Mouse (Mus musculus) urinary bladder, postnatal 14 days (tissue): ENCODE data around the gene Klf1.

Experiments
- DNase-seq: peaks from one replicate; pipeline ENCODE4 v3.0.0; 2021; ENCODE audit warnings: low spot score

The Klf1 gene

DNA sequence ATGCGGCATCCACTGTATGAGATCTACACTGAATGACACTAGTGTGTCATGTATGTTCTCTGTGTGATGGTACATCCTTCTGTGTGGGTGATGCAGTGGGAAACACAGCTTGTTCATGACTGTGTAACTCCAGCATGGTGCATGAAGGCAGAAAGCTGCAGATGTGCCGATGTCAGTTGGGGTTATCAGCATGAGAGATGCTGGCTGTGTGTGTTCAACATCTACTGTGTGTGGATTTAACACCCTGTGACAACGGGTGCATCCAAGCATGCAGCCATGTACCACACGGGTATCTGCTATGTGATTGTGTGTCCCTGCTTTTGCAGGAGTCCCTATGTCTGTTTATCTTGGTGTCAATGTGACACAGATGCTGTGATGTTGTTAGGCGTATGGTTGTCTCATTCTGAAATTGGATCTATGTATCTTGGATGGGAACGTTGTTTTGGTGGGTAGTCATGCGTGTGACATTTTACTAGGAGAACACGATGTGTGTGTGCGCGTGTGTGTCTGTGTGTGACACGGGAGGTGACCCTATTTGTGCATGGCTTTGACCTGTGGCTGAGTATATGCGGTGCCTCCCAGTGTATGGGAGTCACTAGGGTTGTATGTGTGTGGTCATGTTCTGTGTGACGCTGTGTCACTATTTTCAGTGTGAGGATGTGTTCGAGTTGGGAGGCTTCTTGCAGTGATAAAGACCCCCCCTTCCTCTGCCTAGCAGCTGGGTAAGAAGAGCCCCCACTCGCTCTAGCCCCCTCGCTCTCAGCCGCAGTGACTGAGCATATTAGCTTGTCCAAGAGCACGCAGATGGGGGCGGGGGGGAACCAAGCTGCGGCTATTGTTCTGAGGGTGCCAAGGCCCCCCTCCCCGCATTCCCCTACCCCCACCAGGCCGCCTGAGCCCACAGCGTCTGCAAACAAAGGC lies 34.6 kb downstream of the Klf1 start:
- no peak for DNase-seq

DNA sequence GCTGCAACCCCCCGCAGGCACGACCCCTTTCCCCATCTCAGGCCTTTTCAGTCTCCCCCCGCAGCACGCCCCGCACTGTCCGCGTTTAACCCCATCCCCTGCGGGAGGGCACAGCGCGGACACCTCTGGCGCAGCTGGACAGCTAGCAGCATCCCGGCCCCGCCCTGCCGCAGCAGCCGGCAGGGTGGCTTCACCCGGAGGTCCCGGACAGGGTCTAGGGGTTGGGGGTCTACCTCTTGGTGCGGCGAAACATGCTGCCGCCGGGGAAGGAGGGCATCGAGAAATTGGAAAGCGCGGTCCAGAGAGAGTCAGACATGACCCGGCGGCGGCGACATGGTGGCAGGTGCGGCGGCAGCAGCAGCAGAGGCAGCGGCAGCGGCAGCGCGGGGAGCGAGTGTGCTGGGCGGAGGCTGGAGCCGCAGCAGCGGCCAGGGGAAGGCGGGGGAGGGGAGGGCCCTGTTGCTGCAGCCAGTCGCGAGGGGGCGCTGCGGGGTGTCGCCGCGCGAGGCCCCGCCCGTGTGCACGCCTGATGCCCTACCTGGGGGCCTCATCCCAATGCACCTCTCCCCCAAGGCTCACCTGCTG lies 35.3 kb downstream of the Klf1 start, which contains the start of gene Mast1:
Mast1 (minus strand) TSS at position 398 of the 585 bp plus-strand sequence.
- DNase-seq: peak; percentile 49

DNA sequence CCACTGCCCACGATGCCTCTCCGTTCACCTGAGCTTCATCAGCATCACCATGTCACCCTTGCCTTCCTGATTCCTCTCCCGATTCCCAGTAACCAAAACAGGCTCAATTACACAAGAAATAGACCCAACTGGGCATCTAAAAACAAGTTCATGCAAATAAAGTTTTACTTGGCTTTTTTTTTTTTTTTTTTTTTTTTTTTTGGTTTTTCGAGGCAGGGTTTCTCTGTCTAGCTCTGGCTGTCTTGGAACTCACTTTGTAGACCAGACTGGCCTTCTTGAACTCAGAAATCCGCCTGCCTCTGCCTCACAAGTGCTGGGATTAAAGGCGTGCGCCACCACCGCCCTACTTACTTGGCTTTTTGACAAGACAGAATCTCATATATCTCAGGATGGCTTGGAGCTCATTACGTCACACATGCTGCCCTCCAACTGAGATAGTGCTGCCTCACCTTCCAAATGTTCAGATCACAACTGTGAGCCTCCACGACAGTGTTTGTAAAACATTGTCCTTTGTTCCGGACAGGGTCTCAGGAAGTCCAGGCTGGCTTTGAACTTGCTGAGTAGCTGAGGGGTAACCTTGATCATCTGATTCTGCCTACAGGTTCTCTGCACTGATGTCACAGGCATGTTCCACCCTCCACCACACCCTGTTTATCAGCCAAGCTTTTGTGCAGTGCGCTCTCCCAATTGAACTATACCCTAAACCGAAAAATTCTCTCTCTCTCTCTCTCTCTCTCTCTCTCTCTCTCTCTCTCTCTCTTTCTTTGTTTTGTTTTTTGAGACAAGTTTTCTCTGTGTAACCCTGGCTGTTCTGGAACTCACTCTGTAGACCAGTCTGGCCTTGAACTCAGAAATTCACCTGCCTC lies 36.1 kb downstream of the Klf1 start:
- DNase-seq: no peak

DNA sequence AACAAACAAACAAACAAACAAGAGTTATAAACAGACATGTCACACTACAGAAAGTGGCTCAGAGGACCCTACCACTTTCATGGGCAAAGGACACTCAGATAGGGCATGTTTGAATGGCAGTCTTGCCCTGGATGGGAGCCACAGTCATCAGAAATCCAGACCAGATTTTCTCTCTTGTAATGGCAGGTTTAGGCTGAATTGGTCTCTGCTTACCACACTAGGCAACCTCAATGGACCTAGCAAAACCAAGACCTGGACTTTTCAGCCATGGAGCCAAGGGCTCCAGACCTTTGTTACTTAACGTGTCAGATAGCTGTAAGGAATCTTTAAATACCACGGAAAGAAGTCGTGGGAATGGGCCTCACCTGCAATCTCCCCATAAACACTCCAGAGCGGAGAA lies 42.0 kb downstream of the Klf1 start:
- no peak for DNase-seq

DNA sequence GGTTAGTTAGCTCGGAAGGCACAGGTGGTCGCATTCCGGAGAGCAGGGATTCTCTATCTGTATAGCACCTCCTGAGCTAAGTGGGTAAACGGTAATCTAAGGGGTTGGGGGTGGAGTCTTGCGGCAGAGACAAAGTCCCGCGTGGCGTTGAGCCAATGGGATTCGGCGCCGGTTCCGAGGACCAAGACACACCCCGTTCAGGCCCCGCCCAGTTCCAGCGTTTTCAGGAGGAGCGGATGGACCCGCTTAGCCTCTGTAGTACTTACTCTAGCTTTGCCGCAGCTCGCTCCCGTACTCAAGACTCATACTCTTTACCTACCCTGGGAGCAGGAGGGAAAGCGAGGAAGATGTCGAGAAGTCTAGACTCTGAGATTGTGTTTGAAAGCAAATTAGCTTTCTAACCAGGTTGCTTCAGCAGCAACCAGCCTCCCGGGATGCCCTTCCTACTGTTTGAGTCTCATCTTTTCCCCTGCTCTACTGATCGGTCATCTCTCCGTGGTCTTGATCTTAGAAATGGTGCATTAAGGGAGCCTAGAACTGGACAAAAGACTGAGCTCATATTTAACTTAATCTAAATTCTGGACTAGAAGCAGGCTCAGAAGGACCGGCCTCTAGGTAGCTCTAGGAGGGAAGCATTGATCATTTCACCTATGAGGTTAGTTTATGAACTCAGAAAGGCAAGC lies 42.9 kb downstream of the Klf1 start:
- DNase-seq: no peak

DNA sequence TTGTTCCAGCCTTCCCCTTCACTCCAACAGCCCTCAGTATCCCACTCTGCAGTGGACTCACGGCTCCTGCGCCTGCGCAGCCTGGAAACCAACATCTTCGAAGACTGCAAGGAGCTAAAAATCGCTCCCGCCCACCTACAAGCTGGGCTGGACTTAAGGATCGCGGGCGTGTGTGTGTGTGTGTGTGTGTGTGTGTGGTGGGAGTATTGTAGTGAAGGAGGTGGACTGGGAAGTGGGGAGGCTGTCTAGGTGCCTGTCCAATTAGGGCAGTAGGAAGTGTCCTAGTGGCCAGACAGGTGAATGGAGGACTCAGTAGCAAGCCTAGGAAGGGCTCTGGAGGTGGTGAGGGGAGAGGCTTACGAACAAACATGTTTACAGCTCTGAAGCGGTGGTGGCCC lies 43.5 kb downstream of the Klf1 start:
- no peak for DNase-seq

DNA sequence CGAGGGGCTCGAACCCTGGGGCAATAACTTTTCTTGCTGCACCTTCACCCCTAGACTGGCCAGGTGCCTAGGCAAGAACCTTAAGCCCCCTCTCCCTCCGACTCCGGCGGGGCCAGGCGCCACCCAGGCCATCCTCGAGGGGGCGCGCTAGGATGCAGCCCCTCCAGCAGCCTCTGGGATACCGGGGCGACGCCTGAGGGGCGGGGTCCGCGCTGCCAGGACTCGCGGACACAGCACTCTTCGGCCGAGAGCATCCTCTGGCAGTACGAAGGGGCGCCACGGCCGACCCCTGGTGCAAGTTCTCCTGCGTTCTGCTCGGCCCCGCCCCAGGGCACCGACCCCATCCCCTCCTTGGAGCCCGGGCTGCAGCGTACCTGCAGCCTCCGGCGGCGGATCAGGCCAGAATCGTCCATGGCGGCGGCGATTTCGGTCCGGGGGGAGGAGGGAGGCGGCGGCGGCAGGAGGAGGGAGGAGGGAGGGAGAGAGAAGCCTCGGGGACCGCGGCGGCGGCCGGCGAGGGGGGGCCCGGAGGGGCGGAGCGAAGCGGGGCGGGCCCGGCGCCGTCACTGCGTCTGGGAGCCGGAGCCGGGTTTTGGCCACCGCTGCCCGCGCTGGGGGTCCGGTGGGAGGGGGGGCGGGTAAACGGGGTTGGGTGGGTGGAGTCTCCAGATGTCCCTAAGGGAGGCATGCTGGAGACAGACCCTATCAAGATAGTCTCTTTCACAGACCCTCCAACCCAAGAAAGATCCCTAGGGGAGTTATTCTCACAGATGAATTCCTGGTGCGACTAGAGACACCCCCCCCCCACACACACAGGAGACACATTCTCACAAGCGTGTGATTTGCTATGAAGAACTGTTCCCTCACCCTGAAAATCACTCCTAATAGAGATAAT lies 44.2 kb downstream of the Klf1 start:
- no peak for DNase-seq

DNA sequence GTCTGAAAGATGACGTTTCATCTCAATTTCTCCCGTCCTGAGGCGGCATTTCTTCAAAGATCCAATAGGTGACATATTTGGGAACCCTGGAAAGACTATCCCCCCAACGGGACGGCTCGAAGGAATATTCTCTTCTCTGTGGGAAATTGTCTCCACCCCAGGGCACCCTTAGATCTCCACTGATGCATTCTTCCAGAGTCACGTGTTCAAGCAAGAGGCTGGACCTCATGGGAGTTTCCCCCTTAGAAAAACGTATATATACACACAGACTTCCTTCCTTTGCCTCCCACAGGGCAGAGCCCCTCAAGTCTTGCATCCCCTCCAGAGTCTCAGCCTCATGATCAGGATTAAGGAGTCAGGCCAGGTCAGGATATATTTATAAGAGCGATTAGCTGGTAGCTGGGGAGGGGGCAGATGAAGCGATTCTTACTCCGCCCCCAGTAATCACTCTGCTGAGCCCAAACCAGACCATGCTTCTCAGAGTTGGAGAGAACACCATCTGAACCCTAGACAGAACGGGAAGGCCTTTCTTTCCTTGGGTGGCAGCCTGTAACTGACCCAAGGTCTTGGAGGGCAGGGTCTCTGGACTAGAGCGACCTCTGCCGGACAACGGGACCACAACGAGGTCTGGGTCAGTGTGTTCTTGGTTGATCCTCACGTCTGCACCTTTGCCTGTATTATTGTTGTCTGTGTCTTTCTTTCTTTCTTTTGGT lies 45.0 kb downstream of the Klf1 start, which contains the start of gene Rtbdn:
Rtbdn (plus strand) TSS at position 464 of the 713 bp plus-strand sequence.
- DNase-seq: no peak

DNA sequence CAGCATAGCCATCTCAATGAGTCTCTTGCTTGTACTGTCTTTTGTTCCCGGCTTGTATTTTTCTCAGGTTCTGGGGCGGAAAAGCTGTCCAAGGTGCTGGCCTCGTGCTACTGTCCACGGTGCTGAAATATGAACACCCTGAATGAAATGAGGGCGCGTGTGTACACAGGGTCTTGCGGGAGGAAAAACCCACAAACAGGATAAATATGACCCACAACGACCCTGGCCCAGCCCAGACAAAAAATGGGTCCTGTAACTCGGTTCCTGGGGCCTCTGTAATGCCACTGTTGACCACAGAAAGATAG lies 45.5 kb downstream of the Klf1 start:
- no peak for DNase-seq

DNA sequence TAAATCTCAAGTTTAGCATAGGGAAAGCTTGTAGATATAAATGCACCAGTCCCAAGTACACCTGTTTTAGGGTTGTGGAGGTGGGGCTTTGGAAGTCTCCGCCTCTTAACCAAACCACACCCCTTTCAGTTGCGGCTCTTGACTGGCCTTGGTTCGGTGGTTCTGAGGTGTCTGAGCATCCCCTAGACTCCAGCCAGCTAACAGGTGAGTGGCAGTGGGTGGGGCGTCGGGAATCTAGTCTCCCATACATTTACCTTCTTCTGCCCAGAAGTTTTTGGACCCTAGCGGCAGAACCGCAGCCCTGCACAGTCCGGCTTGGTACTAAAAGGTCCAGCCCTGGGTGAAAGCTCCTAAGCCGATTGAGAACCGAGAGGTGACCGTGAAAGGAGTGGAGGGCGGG lies 48.0 kb downstream of the Klf1 start:
- DNase-seq: no peak

DNA sequence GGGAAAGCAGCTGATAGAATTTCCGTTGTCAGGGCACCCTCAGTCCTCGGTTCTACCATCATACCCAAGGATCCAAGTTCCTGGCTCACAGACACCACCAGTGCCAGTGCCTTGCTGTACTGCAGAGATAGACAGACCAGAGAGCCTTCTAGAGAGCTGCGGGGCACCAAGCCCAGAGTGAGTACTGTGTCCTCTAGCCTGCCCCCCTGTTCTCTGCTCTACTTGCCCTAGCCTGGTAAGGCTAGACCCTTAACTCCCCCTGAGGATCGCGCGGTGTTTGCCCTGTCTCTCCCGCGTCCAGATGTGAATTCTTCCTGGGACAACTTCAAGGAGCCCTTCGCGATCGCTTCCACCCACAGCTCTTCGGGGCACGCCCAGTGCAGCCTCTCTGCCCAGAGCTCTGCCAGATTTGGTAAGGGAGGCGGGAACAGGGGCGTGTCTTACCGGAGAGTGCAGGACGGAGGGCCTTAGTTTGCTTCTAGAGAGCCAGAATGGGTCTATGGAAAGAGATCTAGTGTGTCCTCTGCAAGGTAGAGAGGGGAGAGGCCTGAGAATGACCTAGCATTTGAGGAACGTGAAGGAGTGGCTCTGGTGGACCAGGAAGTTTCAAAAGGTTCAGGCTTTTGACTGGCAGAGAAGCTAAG lies 51.0 kb downstream of the Klf1 start:
- DNase-seq: peak; percentile 63
